Mouse (Mus musculus) kidney, adult 2 months (tissue): ENCODE measurements around the gene Msh2. TPM values are rescaled to one million over a fixed set of nuclear protein-coding genes. Genes with fewer than 3 reads are reported as not detected.

Experiments used
- DNase-seq: peaks from one replicate; pipeline ENCODE4 v3.0.0; 2021
- H3K27ac ChIP-seq: fragments of 200-500 bp; 2 replicates; pipeline ENCODE4 v1.5.1; 2012; ENCODE audit warnings: low read depth, low read length, control low read depth, inconsistent platforms; ENCODE audit not compliant: insufficient read depth
- H3K27me3 ChIP-seq: fragments of 200-500 bp; replicated peaks from 2 replicates; pipeline ENCODE4 v1.6.1; 2012; ENCODE audit warnings: mild to moderate bottlenecking, moderate library complexity, low read length, inconsistent platforms; ENCODE audit not compliant: control insufficient read depth, insufficient read depth
- H3K36me3 ChIP-seq: fragments of 200-500 bp; 2 replicates; pipeline ENCODE4 v1.6.1; 2012; ENCODE audit warnings: mild to moderate bottlenecking, moderate library complexity, low read length, inconsistent platforms; ENCODE audit not compliant: control insufficient read depth, insufficient read depth
- H3K4me1 ChIP-seq: fragments of 200-500 bp; 2 replicates; pipeline ENCODE4 v1.6.1; 2011; ENCODE audit warnings: low read length; ENCODE audit not compliant: control insufficient read depth, insufficient read depth
- H3K4me3 ChIP-seq: fragments of 200-500 bp; 2 replicates; pipeline ENCODE4 v1.5.1; 2011; ENCODE audit warnings: mild to moderate bottlenecking, low read depth, low read length, control low read depth; ENCODE audit not compliant: insufficient read depth
- CTCF ChIP-seq: fragments of 200-500 bp; conservative IDR thresholded peaks from 2 replicates; pipeline ENCODE4 v1.5.1; 2011; ENCODE audit warnings: low read depth, mild to moderate bottlenecking, control low read depth, low read length, moderate library complexity, mixed read lengths; ENCODE audit not compliant: insufficient read depth, insufficient read length
- POLR2A ChIP-seq: fragments of 200-500 bp; IDR thresholded peaks from one replicate; pipeline ENCODE4 v1.6.1; 2011; ENCODE audit warnings: low read depth, low read length, control low read depth
- WGBS: fragments of 180-500 bp; shearing (Covaris S2); methylation state at CpG from one replicate; pipeline ENCODE4 v1.1.7; 2018; 5-methylcytosine and 5-hydroxymethylcytosine counted together
- polyA plus RNA-seq: library from polyadenylated mRNA; depleted of rRNA; stranded (reverse); fragments of >200 nt; gene quantifications from 2 replicates; pipeline ENCODE4 v1.2.3, GENCODE M21; 2012

Gene Msh2
- polyA plus RNA-seq, 1 experiment = 7.4 TPM

GRCm38 (mm10) chr17:87724727-87725126, 52.6 kb downstream of the Msh2 start:
- no peak for DNase-seq
- TF ChIP-seq POLR2A = no peak
- TF ChIP-seq CTCF = no peak
- Histone ChIP-seq H3K36me3 (peaks cover 1% of the 10 kb centered on the region; the same call in 1 of the 2 replicates), H3K4me3 (no peak overlapping the region), H3K27ac (no peak overlapping the region), H3K4me1 (no peaks in the 10 kb centered on the region), H3K27me3 (no peaks in the 10 kb centered on the region)
- WGBS = 93% methylated on average over 7 of the region's 7 CpGs

GRCm38 (mm10) chr17:87726489-87727356, 54.6 kb downstream of the Msh2 start:
- no peak for DNase-seq
- 96% methylated on average over 12 of the region's 12 CpGs for WGBS
- H3K4me3 ChIP-seq = no peak overlapping the region
- H3K27ac ChIP-seq = no peak overlapping the region
- no peaks in the 10 kb centered on the region for H3K36me3 ChIP-seq
- no peaks in the 10 kb centered on the region for H3K27me3 ChIP-seq
- TF ChIP-seq POLR2A (no peak), CTCF (no peak)
- H3K4me1 ChIP-seq = no peaks in the 10 kb centered on the region

GRCm38 (mm10) chr17:87731962-87732361, 59.8 kb downstream of the Msh2 start:
- 83% methylated on average over 4 of the region's 4 CpGs for WGBS

GRCm38 (mm10) chr17:87734471-87734870, 62.3 kb downstream of the Msh2 start:
- DNase-seq = no peak
- 89% methylated on average over 8 of the region's 8 CpGs for WGBS
- TF ChIP-seq POLR2A (no peak), CTCF (no peak)
- no peak overlapping the region for H3K4me3 ChIP-seq
- no peaks in the 10 kb centered on the region for H3K27me3 ChIP-seq
- H3K27ac ChIP-seq = no peak overlapping the region
- no peaks in the 10 kb centered on the region for H3K36me3 ChIP-seq
- H3K4me1 ChIP-seq = no peaks in the 10 kb centered on the region

More at GRCm38 (mm10) chr17:87731962-87732361, 59.8 kb downstream of the Msh2 start:
- Histone ChIP-seq H3K4me1 (no peaks in the 10 kb centered on the region), H3K36me3 (no peaks in the 10 kb centered on the region), H3K27me3 (no peaks in the 10 kb centered on the region), H3K4me3 (no peak overlapping the region), H3K27ac (no peak overlapping the region)
- TF ChIP-seq POLR2A (no peak), CTCF (no peak)
- no peak for DNase-seq

GRCm38 (mm10) chr17:87737144-87737543, 65.0 kb downstream of the Msh2 start:
- no peaks in the 10 kb centered on the region for H3K4me1 ChIP-seq
- no peaks in the 10 kb centered on the region for H3K36me3 ChIP-seq
- no peaks in the 10 kb centered on the region for H3K27me3 ChIP-seq
- no peak for TF ChIP-seq POLR2A
- no peak for TF ChIP-seq CTCF
- 82% methylated on average over 3 of the region's 3 CpGs for WGBS
- DNase-seq = no peak
- H3K4me3 ChIP-seq = no peak overlapping the region
- no peak overlapping the region for H3K27ac ChIP-seq

- Histone ChIP-seq H3K27me3 (no peaks in the 10 kb centered on the region), H3K4me1 (no peaks in the 10 kb centered on the region), H3K27ac (no peak overlapping the region), H3K36me3 (no peaks in the 10 kb centered on the region), H3K4me3 (no peak overlapping the region)
- 42% methylated on average over 1 of the region's 1 CpGs for WGBS
- DNase-seq = no peak
- TF ChIP-seq POLR2A = no peak
Measured at GRCm38 (mm10) chr17:87739835-87740234, 67.7 kb downstream of the Msh2 start.

GRCm38 (mm10) chr17:87744985-87745925, 73.1 kb downstream of the Msh2 start:
- TF ChIP-seq POLR2A (no peak), CTCF (no peak)
- H3K4me3 ChIP-seq = peak overlapping the region; percentile 47
- no peaks in the 10 kb centered on the region for H3K36me3 ChIP-seq
- no peak overlapping the region for H3K27ac ChIP-seq
- 16% methylated on average over 32 of the region's 32 CpGs for WGBS
- H3K27me3 ChIP-seq = peaks cover 2% of the 10 kb centered on the region; the same call in 1 of the 2 replicates
- DNase-seq = no peak
- H3K4me1 ChIP-seq = no peaks in the 10 kb centered on the region
